Mouse (Mus musculus): Measurements from ENCODE around the gene Snx21. TPM values are rescaled to one million over a fixed set of nuclear protein-coding genes. Genes with fewer than 3 reads are reported as not detected.
A peak's percentile ranks its signal among the peaks of the same experiment; 100 is the strongest.

Gene Snx21
- total RNA-seq (2021), result 10 to 100 TPM; 25.9 to 26.3 TPM

- peak; percentile 90 to 95 for DNase-seq
- intact Hi-C loops (cut with DNase I), result no loop called here
These were observed at the start of gene Snx21 for GRCm38 (mm10) chr2:164785481-164786387. Snx21 (plus strand) TSS chr2:164785823.

GRCm38 (mm10) chr2:164737377-164738090 is 48.1 kb upstream of the Snx21 start:
- intact Hi-C loops (cut with DNase I), result no loop called here
- DNase-seq, result no peak

- intact Hi-C loops (cut with DNase I), result no loop called here
- no peak for DNase-seq
These were observed 45.7 kb upstream of the Snx21 start for GRCm38 (mm10) chr2:164739876-164740275.

DNA sequence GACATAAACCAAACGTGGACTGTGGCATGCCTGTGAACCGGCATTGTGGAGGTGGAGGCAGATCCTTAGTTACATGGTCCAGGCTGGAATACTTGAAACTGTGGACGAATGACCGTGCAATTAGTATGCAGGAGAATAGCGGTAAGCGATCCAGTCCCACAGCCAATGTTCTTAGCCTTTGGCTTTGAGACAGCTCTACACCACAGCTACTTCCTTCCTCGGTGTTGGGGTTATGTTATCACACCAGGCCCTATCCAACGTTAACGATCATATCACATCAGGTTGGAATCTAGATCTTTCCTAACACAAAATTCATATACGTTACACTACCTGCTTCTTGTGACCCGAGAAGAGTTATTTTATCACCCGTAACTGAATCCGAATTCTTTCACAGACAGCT is 40.6 kb upstream of the Snx21 start:
- intact Hi-C loops (cut with DNase I), result no loop called here
- DNase-seq, result no peak

DNA sequence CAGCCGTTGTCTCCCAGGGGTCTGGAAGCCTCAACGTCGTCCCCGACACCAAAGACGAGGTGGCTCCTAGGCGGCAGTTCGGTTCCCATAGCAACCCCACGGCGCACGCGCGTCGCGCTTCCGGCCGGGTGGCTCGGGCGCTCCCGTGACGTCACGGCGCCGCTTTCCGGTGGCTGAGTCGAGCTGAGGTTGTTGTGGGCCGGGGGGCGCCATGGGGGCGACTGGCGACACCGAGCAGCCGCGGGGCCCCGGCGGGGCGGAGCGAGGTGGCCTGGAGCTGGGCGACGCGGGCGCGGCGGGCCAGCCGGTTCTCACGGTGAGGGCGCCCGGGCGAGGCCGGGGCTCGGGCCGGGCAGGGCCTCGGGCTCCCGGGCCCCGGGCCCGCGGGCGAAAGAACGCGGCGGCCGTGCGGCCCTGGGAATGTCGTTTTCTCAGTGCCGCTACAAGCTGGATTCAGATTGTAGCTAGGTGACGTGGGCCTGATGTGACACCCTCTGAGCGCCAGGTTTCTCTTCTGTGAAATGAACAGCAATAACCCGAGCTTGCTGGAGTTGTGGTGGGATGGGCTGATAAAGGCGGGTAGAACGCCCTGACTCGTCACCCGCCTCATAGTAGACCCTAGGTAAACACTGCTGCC is 39.7 kb upstream of the Snx21 start, which contains the start of the genes Wfdc3 and Dnttip1:
Wfdc3 (minus strand) TSS at position 89 of the 637 bp plus-strand sequence.
Dnttip1 (plus strand) TSS at position 141 of the 637 bp plus-strand sequence.
- DNase-seq, result peak; percentile 95 to 98
- intact Hi-C loops (cut with DNase I), result loop anchor here (2.0 kb wide), 1 partner anchor 21 kb away; no protein-coding TSS in a partner anchor

- no peak for DNase-seq
- intact Hi-C loops (cut with DNase I), result loop anchor here (2.0 kb wide), 1 partner anchor 20 kb away; no protein-coding TSS in a partner anchor
These were observed 38.9 kb upstream of the Snx21 start for GRCm38 (mm10) chr2:164746693-164747092.

GRCm38 (mm10) chr2:164748191-164748590 is 37.4 kb upstream of the Snx21 start:
- DNase-seq, result no peak
- intact Hi-C loops (cut with DNase I), result no loop called here

GRCm38 (mm10) chr2:164748991-164749390 is 36.6 kb upstream of the Snx21 start:
- intact Hi-C loops (cut with DNase I), result no loop called here
- DNase-seq, result no peak

DNA sequence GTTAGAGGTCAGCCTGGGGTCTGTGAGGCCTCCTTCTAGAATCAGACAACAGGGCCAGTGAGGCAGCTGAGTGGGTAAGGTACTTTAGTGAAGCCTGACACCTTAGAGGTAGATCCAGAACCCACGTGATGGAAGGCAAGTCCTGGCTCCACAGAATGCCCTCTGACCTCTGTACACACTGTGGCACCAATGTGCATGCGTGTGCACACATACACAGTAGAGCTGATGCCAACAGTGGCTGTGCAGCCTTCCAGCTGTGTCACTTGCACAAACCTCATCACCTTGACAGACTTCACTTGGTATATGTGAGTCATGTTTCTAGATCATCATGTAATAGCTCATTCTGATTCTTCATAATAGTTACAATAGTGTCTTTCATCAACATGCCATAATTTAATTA is 33.2 kb upstream of the Snx21 start:
- DNase-seq, result no peak
- intact Hi-C loops (cut with DNase I), result no loop called here

- DNase-seq, result no peak
- intact Hi-C loops (cut with DNase I), result no loop called here
These were observed 31.5 kb upstream of the Snx21 start for GRCm38 (mm10) chr2:164754105-164754504.

DNA sequence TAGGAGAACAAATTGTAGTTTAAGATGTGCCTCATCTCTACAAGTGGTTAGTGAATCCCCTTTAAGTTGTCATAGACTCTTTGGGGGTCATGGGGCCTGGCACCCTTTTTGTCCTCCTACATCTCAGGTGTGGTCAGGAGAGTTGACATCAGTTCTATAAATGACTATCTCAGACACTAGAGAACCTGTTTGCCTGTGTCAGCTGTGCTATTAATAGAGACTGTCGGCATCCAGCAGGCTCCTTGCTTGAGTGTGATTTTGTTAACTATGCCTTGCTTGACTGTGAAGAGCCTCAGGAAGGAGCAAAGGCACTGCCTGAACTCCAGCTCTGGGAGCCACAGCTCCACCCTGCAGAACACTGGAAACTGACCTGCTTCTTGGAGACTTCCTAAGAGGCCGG is 30.8 kb upstream of the Snx21 start:
- DNase-seq, result peak; percentile 53 to 63
- intact Hi-C loops (cut with DNase I), result no loop called here

- no peak for DNase-seq
- intact Hi-C loops (cut with DNase I), result no loop called here
These were observed 27.8 kb upstream of the Snx21 start for GRCm38 (mm10) chr2:164757841-164758240.

DNA sequence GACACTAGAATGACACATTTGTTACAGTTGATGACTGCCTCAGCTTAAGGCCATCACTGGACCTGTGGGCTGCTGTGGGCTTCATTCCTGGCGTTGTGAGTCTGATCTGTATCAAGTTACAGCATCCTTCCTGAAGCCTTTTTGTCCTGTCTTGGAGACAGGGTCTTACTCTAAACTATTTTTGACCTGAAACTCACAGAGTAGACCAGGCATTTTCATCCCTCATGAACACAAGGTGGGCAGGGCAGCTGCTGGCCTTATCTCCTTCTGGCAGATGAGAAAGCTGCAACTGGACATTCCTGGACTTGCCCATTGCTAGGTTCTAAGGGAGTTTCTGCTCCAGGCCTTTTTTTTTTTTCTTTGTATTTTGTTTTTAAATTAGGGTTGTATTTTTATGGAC is 26.9 kb upstream of the Snx21 start:
- intact Hi-C loops (cut with DNase I), result no loop called here
- DNase-seq, result no peak

DNA sequence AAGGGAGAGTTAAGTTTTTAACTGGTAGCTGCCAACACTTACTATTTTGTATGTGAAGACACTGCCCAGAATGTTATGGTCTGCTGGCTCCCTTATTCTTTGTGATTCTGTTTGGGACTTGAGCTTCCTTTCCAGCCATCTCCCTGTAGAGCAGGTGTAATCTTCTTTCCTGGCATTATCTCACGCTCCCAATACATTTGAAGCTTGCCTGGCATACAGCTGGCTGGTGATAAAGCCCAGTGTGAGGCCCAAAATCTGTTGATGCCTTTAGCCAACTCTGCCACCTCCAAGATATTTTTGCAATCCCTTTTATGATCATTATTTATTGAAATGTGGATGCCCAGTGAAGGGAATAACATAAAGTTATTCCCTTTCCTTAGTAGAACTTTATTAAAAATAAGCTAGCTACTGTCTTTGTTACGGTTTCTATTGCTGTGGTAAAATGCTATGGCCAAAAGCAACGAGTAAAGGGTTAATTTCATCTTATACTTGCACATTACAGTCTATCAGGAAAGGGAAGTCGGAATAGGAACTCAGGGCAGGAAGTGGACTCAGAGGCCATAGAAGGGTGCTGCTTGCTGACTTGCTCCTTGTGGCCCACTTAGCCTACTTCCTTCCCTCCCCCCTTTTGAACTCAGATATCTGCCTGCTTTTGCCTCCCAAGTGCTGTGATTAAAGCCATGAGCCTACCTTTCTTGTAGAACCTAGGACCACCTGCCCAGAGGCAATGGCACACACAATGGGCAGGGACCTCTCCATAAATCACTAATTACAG is 25.4 kb upstream of the Snx21 start:
- intact Hi-C loops (cut with DNase I), result no loop called here
- no peak for DNase-seq

GRCm38 (mm10) chr2:164761502-164761901 is 24.1 kb upstream of the Snx21 start:
- DNase-seq, result no peak
- intact Hi-C loops (cut with DNase I), result no loop called here

- no peak for DNase-seq
- intact Hi-C loops (cut with DNase I), result no loop called here
These were observed 23.7 kb upstream of the Snx21 start for GRCm38 (mm10) chr2:164761971-164762370.

GRCm38 (mm10) chr2:164762593-164762992 is 23.0 kb upstream of the Snx21 start:
- intact Hi-C loops (cut with DNase I), result no loop called here
- DNase-seq, result no peak

GRCm38 (mm10) chr2:164765841-164766240 is 19.8 kb upstream of the Snx21 start:
- no peak for DNase-seq
- intact Hi-C loops (cut with DNase I), result loop anchor here (2.0 kb wide), 1 partner anchor 19 kb away; no protein-coding TSS in a partner anchor

GRCm38 (mm10) chr2:164767812-164768540 is 17.6 kb upstream of the Snx21 start:
- intact Hi-C loops (cut with DNase I), result loop anchor here (2.0 kb wide), 1 partner anchor 21 kb away; no protein-coding TSS in a partner anchor
- DNase-seq, result no peak
